Mouse (Mus musculus): ENCODE data around the gene Gja1.
"Not testable (repeated sequence)": the region's sequence is repeated elsewhere in the genome, so short reads cannot be mapped to it uniquely, and the experiment has no call there.

Gja1 gene

GRCm38 (mm10) chr10:56377097-56377965 lies at the start of gene Gja1:
Gene Gja1 (plus strand): TSS chr10:56377330.
- DNase-seq (ENCODE audit: low spot score in 2 of 2) = no peak

GRCm38 (mm10) chr10:56338851-56339489 lies 38.2 kb upstream of the Gja1 start:
- DNase-seq (ENCODE audit: low spot score in 2 of 2) = peak; percentile 66 to 69

- no peak for DNase-seq (ENCODE audit: low spot score in 2 of 2)
Observed at GRCm38 (mm10) chr10:56360472-56360871, 16.7 kb upstream of the Gja1 start.

GRCm38 (mm10) chr10:56369073-56369472 lies 8.1 kb upstream of the Gja1 start:
- DNase-seq (ENCODE audit: low spot score in 2 of 2) = peak; percentile 36 to 48

- no peak for DNase-seq (ENCODE audit: low spot score in 2 of 2)
Observed at GRCm38 (mm10) chr10:56373021-56373720, 4.0 kb upstream of the Gja1 start.

- DNase-seq (ENCODE audit: low spot score in 2 of 2) = no peak
Observed at GRCm38 (mm10) chr10:56374169-56374568, 3.0 kb upstream of the Gja1 start.

- no peak for DNase-seq (ENCODE audit: low spot score in 2 of 2)
Observed at GRCm38 (mm10) chr10:56375906-56376468, 1.1 kb upstream of the Gja1 start.

GRCm38 (mm10) chr10:56377966-56378647 lies 977 bp downstream of the Gja1 start:
- no peak for DNase-seq (ENCODE audit: low spot score in 2 of 2)

- DNase-seq (ENCODE audit: low spot score in 2 of 2) = no peak
Observed at GRCm38 (mm10) chr10:56378648-56379254, 1.6 kb downstream of the Gja1 start.

- no peak for DNase-seq (ENCODE audit: low spot score in 2 of 2)
Observed at GRCm38 (mm10) chr10:56379720-56380119, 2.6 kb downstream of the Gja1 start.

- no peak for DNase-seq (ENCODE audit: low spot score in 2 of 2)
Observed at GRCm38 (mm10) chr10:56385195-56386109, 8.3 kb downstream of the Gja1 start.

- no peak for DNase-seq (ENCODE audit: low spot score in 2 of 2)
Observed at GRCm38 (mm10) chr10:56393095-56393784, 16.1 kb downstream of the Gja1 start.

GRCm38 (mm10) chr10:56393815-56394417 lies 16.8 kb downstream of the Gja1 start:
- DNase-seq (ENCODE audit: low spot score in 2 of 2) = not testable (repeated sequence)

- no peak for DNase-seq (ENCODE audit: low spot score in 2 of 2)
Observed at GRCm38 (mm10) chr10:56397875-56398274, 20.7 kb downstream of the Gja1 start.

- DNase-seq (ENCODE audit: low spot score in 2 of 2) = no peak
Observed at GRCm38 (mm10) chr10:56398310-56398709, 21.2 kb downstream of the Gja1 start.

- DNase-seq (ENCODE audit: low spot score in 2 of 2) = not testable (repeated sequence)
Observed at GRCm38 (mm10) chr10:56401396-56401795, 24.3 kb downstream of the Gja1 start.

GRCm38 (mm10) chr10:56405934-56406333 lies 28.8 kb downstream of the Gja1 start:
- no peak for DNase-seq (ENCODE audit: low spot score in 2 of 2)

GRCm38 (mm10) chr10:56406386-56407130 lies 29.4 kb downstream of the Gja1 start:
- DNase-seq (ENCODE audit: low spot score in 2 of 2) = no peak
